Mouse (Mus musculus) C2C12 (cell line): ENCODE measurements around the gene Kcng3. TPM values are rescaled to one million over a fixed set of nuclear protein-coding genes. Genes with fewer than 3 reads are reported as not detected.

Experiments used
- H3K27me3 ChIP-seq: one replicate; pipeline ENCODE4 v1.6.1; 2011; ENCODE audit not compliant: control insufficient read depth, insufficient read depth, insufficient read length
- H3K36me3 ChIP-seq: one replicate; pipeline ENCODE4 v1.6.1; 2011; ENCODE audit not compliant: control insufficient read depth, insufficient read depth
- H3K4me3 ChIP-seq: one replicate; pipeline ENCODE4 v1.5.1; 2011; ENCODE audit warnings: mild to moderate bottlenecking, control low read depth; ENCODE audit not compliant: poor library complexity, insufficient read depth, severe bottlenecking
- H3K79me2 ChIP-seq: one replicate; pipeline ENCODE4 v1.6.1; 2011; ENCODE audit not compliant: control insufficient read depth, insufficient read depth
- H3K79me3 ChIP-seq: one replicate; pipeline ENCODE4 v1.6.1; 2011; ENCODE audit warnings: low read depth, control low read depth
- H3ac ChIP-seq: one replicate; pipeline ENCODE3; 2011; ENCODE audit warnings: low read depth; ENCODE audit not compliant: control insufficient read depth, insufficient read length
- CEBPB ChIP-seq: IDR thresholded peaks from one replicate; pipeline ENCODE4 v1.6.1; 2011; ENCODE audit warnings: low read depth, mild to moderate bottlenecking, control low read depth, moderate library complexity
- CTCF ChIP-seq: IDR thresholded peaks from one replicate; pipeline ENCODE4 v1.5.1; 2011; ENCODE audit not compliant: control insufficient read depth, insufficient read depth, insufficient read length
- FOSL1 ChIP-seq: IDR thresholded peaks from one replicate; pipeline ENCODE4 v1.8.0; 2011; ENCODE audit warnings: mild to moderate bottlenecking, low read length; ENCODE audit not compliant: poor library complexity, insufficient read depth, severe bottlenecking
- MAX ChIP-seq: IDR thresholded peaks from one replicate; pipeline ENCODE4 v1.6.1; 2011; ENCODE audit warnings: mild to moderate bottlenecking, control low read depth
- MYOD1 ChIP-seq: IDR thresholded peaks from one replicate; pipeline ENCODE4 v1.6.1; 2011; ENCODE audit warnings: low read depth; ENCODE audit not compliant: control insufficient read depth, insufficient read length
- MYOG ChIP-seq: IDR thresholded peaks from one replicate; pipeline ENCODE4 v1.6.1; 2011; ENCODE audit not compliant: control insufficient read depth, insufficient read length; ENCODE audit errors: extremely low read depth
- USF1 ChIP-seq: IDR thresholded peaks from one replicate; pipeline ENCODE4 v1.6.1; 2011; ENCODE audit warnings: low read depth, mild to moderate bottlenecking, control low read depth, moderate library complexity
- polyA plus RNA-seq: library from polyadenylated mRNA; unstranded; fragments of >200 nt; fragmentation: generic; extraction: Trizol; gene quantifications from one replicate; pipeline ENCODE4 v1.2.1, GENCODE M21; 2012; ENCODE audit warnings: missing spikeins

Gene Kcng3
- polyA plus RNA-seq, 1 experiment: not detected

DNA sequence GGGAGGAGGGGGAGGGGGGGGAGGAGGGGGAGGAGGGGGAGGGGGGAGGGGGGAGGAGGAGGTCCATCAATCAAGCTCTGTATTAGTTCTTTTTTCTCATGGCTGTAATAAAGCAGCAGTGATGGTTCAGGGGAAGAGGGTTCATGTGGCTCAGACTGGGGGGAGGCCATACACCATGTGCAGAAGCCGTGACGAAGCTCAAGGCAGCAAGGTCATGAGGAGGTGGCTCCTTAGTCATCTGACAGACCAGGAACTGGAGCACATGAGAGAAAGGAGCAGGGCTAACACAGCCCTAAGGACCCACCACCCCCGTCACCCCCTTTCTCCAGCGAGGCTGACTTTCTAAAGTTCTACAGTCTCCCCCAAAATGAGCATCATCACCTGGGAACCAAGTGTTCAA, 22.2 kb downstream of the Kcng3 start:
- H3ac ChIP-seq: no peak overlapping the region
- TF ChIP-seq CEBPB: no peak
- H3K27me3 ChIP-seq: peaks cover 4% of the 10 kb centered on the region
- no peaks in the 10 kb centered on the region for H3K79me3 ChIP-seq
- no peak overlapping the region for H3K4me3 ChIP-seq
- H3K79me2 ChIP-seq: no peaks in the 10 kb centered on the region
- H3K36me3 ChIP-seq: no peaks in the 10 kb centered on the region

- TF ChIP-seq CEBPB (no peak), USF1 (no peak), CTCF (no peak), FOSL1 (no peak), MYOG (no peak), MYOD1 (no peak), MAX (no peak)
- Histone ChIP-seq H3K79me3 (no peaks in the 10 kb centered on the region), H3K4me3 (no peak overlapping the region), H3K79me2 (no peaks in the 10 kb centered on the region), H3K36me3 (no peaks in the 10 kb centered on the region), H3K27me3 (no peaks in the 10 kb centered on the region), H3ac (no peak overlapping the region)
These were observed 30.7 kb downstream of the Kcng3 start for GRCm38 (mm10) chr17:83600976-83601375.

DNA sequence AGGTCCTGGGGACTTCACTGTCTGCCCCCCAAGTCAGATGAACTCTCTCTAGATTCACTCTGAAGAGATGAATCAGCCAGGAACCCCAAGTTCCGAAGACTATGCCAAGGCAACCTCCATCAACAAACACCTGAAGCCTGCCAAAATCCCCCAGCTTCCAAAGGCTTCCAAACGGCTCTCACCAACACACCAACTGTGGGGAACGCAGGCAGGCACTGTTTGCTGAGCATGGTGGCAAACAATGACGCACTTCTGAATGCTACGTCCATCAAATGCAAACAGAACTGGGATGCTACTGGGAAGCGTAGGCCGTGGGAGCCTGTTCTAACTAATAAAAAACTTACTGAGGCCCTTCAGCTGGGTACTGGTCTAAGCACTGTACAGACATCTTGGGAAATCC, 35.7 kb downstream of the Kcng3 start:
- Histone ChIP-seq H3K36me3 (no peaks in the 10 kb centered on the region), H3K79me2 (no peaks in the 10 kb centered on the region), H3K27me3 (peaks cover under 1% of the 10 kb centered on the region), H3K79me3 (no peaks in the 10 kb centered on the region), H3ac (no peak overlapping the region), H3K4me3 (no peak overlapping the region)
- TF ChIP-seq FOSL1: no peak
- no peak for TF ChIP-seq MYOG
- no peak for TF ChIP-seq USF1

DNA sequence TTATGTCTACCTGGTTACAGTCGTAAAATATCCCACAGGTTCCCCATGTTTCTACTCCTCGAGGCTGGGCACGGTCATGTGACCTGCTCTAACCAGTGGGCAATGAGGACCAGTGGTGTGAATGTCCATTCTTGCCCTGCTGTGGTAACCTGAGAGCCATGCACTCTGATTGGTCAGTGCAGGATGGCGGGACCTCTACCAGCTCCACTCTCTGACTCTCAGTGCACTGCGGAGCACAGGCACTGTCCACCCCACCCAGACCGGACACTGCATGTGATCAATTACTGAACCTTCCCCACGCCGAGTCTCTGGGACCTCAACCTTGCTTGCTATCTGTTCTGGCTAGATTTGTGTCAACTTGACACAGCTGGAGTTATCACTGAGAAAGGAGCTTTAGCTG, 37.2 kb downstream of the Kcng3 start:
- Histone ChIP-seq H3K4me3 (no peak overlapping the region), H3ac (no peak overlapping the region), H3K27me3 (peaks cover 5% of the 10 kb centered on the region), H3K36me3 (no peaks in the 10 kb centered on the region), H3K79me2 (no peaks in the 10 kb centered on the region), H3K79me3 (no peaks in the 10 kb centered on the region)
- TF ChIP-seq CEBPB (no peak), USF1 (no peak), MYOD1 (no peak), CTCF (no peak), MAX (no peak), MYOG (no peak), FOSL1 (no peak)

DNA sequence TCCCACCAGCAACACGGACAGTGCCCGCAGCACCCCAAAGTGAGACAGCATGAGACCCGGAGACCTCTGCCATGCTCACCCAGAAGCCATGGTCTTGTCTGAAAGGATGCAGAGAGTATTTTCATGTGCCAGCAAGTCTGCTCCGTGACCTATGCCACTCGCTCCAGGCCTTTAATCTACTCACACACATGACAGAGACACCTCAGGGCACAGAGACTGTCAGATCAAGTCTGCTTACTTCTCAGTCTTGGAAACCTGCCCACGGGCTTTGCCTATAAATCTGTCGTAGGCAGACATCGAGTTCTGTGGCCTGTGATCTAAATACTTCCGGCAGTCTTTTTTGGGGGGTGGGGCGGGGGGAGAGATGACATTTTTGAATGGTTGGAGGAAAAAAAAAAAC, 38.3 kb downstream of the Kcng3 start:
- TF ChIP-seq CEBPB (no peak), USF1 (no peak), FOSL1 (no peak)
- Histone ChIP-seq H3K79me2 (no peaks in the 10 kb centered on the region), H3ac (no peak overlapping the region), H3K79me3 (no peaks in the 10 kb centered on the region), H3K4me3 (no peak overlapping the region), H3K27me3 (peaks cover 5% of the 10 kb centered on the region), H3K36me3 (no peaks in the 10 kb centered on the region)

DNA sequence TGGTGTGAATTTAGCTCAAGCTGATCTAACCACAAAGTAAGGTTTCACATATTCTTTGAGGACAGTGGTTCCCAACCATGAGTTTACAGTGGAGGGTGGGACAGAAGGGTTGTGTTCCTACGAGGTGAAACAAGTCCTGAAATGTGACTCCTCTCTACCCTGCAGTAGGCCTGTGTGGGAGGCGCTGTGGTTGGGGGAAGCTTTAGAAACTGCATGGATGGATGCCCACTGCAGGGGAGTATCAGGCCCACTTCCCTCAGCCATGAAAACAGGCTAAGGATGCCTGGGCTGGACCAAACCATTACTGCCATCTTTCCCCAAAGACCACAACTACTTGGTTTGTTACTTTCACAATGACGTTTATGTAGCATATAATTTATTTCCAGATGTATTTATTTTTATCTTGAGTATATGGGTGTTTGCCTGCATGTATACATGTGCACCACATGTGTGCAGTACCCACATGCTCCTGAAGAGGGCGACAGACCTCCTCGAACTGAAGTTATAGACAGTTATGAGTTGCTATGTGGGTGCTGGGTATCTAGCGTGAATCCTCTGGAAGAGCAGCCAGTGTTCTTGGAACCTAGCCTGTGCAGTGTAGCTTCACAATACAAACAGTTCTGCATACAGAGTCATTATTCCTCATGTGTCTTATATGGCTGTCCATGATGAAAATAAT, 42.9 kb downstream of the Kcng3 start:
- Histone ChIP-seq H3ac (no peak overlapping the region), H3K79me2 (no peaks in the 10 kb centered on the region), H3K79me3 (no peaks in the 10 kb centered on the region), H3K36me3 (no peaks in the 10 kb centered on the region), H3K4me3 (no peak overlapping the region), H3K27me3 (peaks cover 5% of the 10 kb centered on the region)
- TF ChIP-seq USF1 (no peak), CEBPB (no peak), CTCF (no peak)

DNA sequence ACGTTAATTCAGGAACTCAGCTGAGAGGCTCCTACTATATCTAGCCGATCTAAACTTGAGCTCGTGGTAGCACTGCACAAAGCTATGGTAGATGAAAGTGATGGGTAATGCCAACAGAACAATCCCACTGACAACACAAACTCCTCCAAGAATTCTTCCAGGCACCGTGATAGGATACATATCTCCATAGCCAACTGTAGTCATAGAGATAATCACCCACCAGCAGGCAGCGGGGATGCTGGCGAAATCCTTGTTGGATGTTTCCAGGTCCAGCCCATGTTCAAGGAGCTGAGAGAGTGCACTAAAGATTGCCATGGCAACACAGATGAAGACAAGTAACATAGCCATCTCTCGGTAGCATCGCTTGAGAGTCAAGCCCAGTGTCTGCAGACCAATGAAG, 44.0 kb downstream of the Kcng3 start:
- no peaks in the 10 kb centered on the region for H3K79me2 ChIP-seq
- no peaks in the 10 kb centered on the region for H3K36me3 ChIP-seq
- no peaks in the 10 kb centered on the region for H3K79me3 ChIP-seq
- no peak for TF ChIP-seq MAX
- TF ChIP-seq MYOG: no peak
- TF ChIP-seq FOSL1: no peak
- no peak for TF ChIP-seq CEBPB
- no peak for TF ChIP-seq CTCF
- TF ChIP-seq USF1: no peak
- TF ChIP-seq MYOD1: no peak
- no peak overlapping the region for H3K4me3 ChIP-seq
- H3K27me3 ChIP-seq: peaks cover 5% of the 10 kb centered on the region
- H3ac ChIP-seq: no peak overlapping the region
